Mouse (Mus musculus) testis, postnatal 14 days (tissue): Measurements from ENCODE around the gene Klf8.
"Not testable (repeated sequence)": the region's sequence is repeated elsewhere in the genome, so short reads cannot be mapped to it uniquely, and the experiment has no call there.

Source experiments
- DNase-seq: peaks from one replicate; pipeline ENCODE4 v3.0.0; 2021; ENCODE audit warnings: low spot score

The Klf8 gene

GRCm38 (mm10) chrX:153237304-153237919 is at the start of gene Klf8:
Gene Klf8, plus strand, starts transcription at chrX:153237466.
- DNase-seq: peak; percentile 22

- DNase-seq: not testable (repeated sequence)
Observed at GRCm38 (mm10) chrX:153199185-153199584, 38.1 kb upstream of the Klf8 start.

GRCm38 (mm10) chrX:153211101-153211500 is 26.2 kb upstream of the Klf8 start:
- peak; percentile 6 for DNase-seq

GRCm38 (mm10) chrX:153231240-153231639 is 6.0 kb upstream of the Klf8 start:
- no peak for DNase-seq

DNA sequence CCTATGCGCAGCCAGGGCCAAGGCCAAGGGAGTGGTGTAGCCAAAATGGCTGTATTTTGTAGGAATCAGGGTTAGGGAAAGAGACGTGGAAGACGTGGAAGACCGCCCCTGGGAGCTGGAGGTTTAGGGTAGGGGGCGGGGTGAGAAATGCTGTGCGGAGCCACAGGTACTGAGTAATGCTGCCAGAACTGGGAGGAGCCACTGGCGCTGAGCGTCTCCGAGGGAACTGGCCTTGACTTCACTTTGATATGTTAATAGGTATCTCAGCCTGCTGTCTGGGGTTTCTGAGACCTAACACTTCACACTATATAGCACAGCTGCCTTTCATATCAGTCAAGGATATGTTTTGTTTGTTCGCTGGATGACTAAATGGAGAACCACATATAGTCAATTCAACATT is 4.0 kb upstream of the Klf8 start:
- DNase-seq: no peak

DNA sequence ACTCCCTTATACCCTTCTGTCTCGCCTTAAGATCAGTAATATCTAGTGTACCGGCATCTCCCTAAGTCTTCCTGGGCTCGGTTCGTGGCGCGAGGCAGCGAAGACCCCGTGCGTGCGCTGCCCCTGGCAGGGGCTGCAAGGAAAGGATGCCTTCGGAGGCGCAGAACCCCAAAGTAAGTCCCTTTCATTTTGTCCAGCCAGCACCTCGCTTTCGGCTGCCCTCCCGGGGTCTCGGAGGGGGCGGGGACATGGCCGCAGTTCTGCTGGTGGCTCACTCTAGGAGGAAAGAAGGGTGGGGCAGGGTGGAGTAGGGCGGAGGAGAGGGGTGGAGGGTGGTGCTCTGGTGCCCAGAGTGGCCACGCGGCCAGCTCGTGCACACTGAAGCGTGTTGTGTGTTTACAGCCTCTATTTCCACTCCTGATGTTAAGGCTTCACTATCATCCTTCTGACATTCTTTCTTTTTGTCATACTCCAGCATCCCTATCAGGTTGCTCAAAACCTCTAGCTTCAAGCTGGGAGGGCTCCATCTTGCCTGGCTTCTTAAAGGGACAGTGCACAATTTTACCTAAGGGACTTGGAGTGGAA is 746 bp downstream of the Klf8 start:
- peak; percentile 5 for DNase-seq

- no peak for DNase-seq
Observed at GRCm38 (mm10) chrX:153254256-153254655, 17.0 kb downstream of the Klf8 start.

GRCm38 (mm10) chrX:153255504-153255903 is 18.2 kb downstream of the Klf8 start:
- no peak for DNase-seq

DNA sequence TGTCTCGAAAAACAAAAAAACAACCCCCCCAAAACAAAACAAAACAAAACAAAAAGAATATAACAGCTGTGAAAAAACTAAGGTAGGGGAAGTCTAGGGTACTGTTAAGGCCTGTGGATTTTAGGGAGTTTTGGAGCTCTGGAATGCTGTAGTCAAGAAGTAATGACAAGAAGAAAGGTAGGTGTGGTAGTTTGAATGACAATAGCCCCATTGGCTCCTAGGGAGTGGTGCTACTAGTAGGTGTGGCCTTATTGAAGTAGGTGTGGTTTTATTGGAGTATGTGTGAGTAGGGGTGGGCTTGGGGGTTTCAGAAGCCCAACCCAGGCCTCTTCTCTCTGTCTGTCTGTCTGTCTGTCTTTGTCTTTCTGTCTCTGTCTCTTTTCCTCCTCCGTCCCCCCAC is 44.9 kb downstream of the Klf8 start:
- no peak for DNase-seq

DNA sequence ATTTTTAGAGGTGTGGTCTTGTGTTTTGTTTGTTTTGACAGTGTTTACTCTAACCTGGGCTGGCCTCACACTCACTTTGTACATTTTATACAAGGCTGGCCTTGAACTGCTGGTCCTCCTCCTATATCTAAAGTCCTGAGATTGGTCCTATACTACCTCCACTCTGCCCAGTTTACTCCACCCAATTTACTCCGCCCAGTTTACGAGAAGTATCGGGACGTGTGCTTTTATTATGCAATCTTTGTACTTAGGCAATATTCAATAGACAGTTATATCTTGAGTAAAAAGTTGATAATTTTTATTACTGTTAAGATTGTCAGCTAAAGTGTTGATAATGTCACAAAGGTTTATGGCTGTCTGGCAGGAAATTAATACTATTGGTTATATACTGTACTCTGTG is 74.1 kb downstream of the Klf8 start:
- no peak for DNase-seq

DNA sequence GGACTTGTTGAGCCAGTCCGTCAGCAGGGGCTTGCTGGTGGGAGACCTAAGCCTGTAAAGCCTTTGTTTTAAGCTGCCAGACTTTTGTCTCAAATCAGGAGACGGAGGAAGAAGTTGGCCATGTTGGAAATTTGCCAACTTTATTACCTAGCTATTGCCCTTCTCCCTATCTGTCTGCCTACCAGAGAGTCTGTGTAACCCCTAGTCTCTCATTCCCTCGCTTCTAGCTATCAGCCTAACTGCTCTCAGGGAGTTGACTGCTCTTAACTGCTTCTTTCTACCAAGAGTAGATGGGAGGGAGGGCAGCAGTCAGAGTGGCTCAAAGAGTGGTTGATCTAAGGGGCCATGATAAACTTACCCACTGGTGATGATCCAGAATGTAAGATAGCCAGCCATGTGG is 85.8 kb downstream of the Klf8 start:
- DNase-seq: no peak

- not testable (repeated sequence) for DNase-seq
Observed at GRCm38 (mm10) chrX:153334140-153334539, 96.9 kb downstream of the Klf8 start.

- DNase-seq: peak; percentile 16
Observed at GRCm38 (mm10) chrX:153359331-153360215, 122.3 kb downstream of the Klf8 start.

- peak; percentile 15 for DNase-seq
Observed at GRCm38 (mm10) chrX:153360216-153360590, 122.9 kb downstream of the Klf8 start.

GRCm38 (mm10) chrX:153360666-153361269 is 123.5 kb downstream of the Klf8 start:
- no peak for DNase-seq

DNA sequence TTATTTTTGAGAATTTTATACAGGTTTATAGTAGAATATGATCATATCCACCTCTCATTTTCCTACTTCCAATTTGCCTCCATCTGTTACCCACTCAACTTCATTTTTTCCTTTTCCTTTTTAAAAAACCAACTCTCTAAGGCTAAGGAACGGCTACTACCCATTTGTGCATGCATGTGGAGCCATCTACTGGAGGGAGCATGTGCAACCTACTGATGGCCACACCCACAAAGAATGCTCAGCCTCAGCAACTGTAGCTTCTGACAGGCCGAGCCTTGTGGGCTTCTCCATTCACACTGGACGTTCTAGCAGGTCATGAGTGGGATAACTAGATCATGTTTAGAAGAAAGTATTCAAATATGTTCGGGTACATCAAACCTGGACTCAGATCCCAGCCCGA is 129.5 kb downstream of the Klf8 start:
- no peak for DNase-seq

DNA sequence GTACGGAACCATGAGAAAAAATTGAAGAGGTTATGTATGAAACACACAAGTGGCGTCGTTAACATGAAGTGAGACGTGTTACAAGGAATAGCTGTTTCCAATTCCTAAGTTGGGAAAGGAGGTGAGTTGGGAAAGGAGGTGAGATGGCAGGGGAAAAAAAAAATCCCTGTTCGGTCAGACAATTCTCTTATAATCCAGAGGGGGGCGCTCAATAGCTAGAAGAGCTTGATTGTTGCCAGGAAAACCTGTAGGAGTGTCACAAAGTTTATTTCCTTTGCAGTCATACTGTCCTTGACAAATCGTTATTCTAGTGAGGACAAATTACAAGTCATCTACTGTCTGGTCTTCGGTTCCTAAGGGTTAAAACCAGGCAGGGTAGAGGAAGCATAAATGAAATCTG is 132.5 kb downstream of the Klf8 start:
- DNase-seq: no peak

- no peak for DNase-seq
Observed at GRCm38 (mm10) chrX:153375105-153375504, 137.8 kb downstream of the Klf8 start.

- DNase-seq: no peak
Observed at GRCm38 (mm10) chrX:153381753-153382152, 144.5 kb downstream of the Klf8 start.

DNA sequence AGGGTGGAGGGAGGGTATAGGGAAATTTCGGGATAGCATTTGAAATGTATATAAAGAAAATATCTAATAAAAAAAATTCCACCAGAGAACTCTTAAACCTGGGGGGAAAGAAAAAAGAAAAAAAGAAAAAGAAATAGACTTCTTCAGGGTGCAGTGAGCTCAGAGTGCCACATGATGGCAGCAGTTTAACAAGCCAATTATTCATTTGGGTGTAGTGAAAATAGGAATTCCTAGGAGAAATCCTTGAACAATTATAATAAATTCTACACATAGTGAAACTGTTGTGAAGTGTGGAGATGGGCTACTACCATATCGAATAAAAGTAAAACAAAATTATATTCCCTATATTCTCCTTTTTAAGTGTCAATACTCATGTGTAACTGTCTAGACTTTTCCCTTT is 152.0 kb downstream of the Klf8 start:
- no peak for DNase-seq

DNA sequence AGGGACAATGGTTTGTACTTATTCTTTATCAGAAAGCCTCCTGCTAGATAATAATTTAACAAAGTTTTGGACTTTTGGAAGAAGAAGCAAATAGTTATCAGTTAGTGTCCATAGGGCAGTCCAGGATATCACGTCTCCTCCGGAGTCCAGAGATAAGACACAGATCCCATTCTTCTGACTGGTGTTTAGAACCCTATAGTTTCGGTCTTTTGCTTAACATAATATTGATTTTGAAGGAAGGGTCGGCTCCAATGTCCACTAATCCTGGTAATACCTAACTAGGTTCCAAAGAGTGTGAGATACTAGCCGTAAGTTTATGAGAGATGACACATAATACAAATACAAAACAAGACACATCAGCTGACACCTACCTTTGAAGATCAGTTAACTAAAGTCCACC is 179.8 kb downstream of the Klf8 start:
- no peak for DNase-seq

GRCm38 (mm10) chrX:153433659-153434293 is 196.5 kb downstream of the Klf8 start:
- no peak for DNase-seq
